Mouse (Mus musculus): ENCODE results near the gene Rbms3. TPM values are rescaled to one million over a fixed set of nuclear protein-coding genes. Genes with fewer than 3 reads are reported as not detected.

The Rbms3 gene
- total RNA-seq, 2 experiments from 2014 or later: 66.4 to 73.5 TPM

- no peak for DNase-seq (ENCODE audit: low spot score in 2 of 2)
Measured at GRCm38 (mm10) chr9:116922561-116922960, 707.2 kb downstream of the Rbms3 start.

DNA sequence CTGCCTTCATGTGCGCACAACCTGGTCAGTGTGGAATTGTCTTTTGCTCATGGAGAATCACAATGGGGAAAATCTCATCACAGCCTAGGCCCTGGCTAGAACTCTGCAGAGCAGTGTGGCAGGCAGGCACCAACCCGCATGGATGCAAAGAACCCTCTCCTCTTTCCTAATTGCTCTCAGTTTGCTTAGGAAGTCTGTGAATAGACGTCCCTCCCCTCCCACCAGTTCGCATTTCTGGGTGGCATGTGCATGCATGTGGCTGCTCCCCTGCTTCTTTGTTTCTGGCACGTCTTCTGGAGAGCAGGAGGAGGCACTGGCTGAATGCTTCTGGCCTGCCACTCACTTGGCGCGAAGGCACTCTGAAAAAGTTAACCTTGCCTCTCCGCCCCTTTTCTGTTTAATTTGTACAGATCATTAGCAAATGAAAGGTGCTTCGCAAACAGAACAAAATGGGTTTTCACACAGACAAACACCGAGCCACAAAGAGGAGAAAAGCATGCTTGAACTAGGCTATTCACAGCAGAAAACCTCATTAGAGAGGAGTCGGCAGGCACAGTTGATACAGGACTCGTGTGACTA, 710.2 kb downstream of the Rbms3 start:
- no peak for DNase-seq (ENCODE audit: low spot score in 2 of 2)

- DNase-seq (ENCODE audit: low spot score in 2 of 2): no peak
Measured at GRCm38 (mm10) chr9:116912493-116912847, 717.2 kb downstream of the Rbms3 start.

GRCm38 (mm10) chr9:116911781-116912492, 717.8 kb downstream of the Rbms3 start:
- DNase-seq (ENCODE audit: low spot score in 2 of 2): no peak

DNA sequence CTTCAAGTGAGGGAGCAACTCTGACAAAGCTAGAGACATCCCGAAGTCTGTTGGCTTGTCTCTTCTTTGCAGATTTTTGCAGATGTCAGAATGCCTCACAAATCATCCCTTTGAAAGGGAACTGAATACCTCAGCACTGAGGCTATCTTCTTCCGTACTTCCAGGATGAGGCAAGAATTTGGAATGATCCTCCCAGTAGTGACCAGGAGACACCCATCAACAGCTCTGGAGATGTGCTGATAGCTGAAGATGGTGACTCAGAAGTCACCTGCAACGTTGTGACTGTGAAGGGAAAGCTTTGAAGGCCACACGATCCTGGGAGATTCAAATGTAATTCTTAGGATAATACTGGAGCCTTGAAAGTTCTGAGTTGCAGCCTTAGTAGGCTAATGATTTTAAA, 720.2 kb downstream of the Rbms3 start:
- no peak for DNase-seq (ENCODE audit: low spot score in 2 of 2)

GRCm38 (mm10) chr9:116906955-116907354, 722.8 kb downstream of the Rbms3 start:
- DNase-seq (ENCODE audit: low spot score in 2 of 2): no peak

GRCm38 (mm10) chr9:116905646-116906045, 724.1 kb downstream of the Rbms3 start:
- DNase-seq (ENCODE audit: low spot score in 2 of 2): no peak

DNA sequence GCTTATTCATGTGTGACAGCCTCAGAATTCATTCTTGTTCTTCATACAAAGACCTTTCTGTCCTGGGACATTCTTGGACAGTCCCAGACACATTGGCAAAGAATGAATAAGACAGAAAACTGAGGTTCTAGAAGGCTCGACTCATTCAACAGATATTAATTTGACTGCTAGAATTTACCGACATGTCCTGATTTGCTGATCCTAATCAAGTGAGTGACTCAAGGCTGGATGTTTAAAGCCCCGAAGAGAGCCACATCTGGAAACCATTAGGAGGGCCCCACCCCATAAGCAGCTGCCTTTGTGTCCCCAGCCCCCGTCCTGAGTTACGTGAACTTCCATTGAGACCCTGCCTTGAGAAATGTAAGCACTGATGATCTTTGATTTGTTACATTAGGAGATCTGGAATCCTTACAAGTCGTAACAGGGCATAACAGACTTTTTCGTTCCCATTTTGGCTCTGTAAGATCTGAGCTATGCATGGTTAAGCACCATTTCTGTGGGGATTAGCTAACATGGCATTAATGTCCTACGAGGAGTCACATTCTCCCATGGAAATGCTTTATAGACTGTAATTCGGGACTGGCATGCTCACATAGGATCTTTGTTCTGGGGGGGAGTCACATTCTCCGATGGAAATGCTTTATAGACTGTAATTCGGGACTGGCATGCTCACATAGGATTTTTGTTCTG, 726.3 kb downstream of the Rbms3 start:
- DNase-seq (ENCODE audit: low spot score in 2 of 2): no peak

DNA sequence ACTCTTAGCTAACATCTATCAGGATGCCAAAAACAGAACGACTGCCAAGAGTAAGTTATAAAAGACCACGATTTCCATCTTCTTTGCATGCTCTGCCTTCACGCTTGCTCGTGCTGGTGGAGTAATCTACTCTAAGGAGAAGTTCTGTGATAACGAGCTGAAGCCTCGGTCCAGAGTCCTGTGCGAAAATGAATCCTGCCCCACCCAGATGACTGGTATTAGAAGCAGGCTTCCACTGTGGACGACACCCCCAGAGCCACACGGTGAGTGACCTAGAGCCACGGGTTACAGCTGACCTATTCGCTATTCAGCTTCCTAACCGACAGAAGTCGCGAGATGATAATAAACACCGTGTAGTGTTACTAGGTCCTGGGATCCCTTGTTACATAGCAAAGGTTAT, 730.3 kb downstream of the Rbms3 start:
- no peak for DNase-seq (ENCODE audit: low spot score in 2 of 2)

GRCm38 (mm10) chr9:116886973-116887680, 742.6 kb downstream of the Rbms3 start:
- DNase-seq (ENCODE audit: low spot score in 2 of 2): no peak

- no peak for DNase-seq (ENCODE audit: low spot score in 2 of 2)
Measured at GRCm38 (mm10) chr9:116885617-116886016, 744.1 kb downstream of the Rbms3 start.

DNA sequence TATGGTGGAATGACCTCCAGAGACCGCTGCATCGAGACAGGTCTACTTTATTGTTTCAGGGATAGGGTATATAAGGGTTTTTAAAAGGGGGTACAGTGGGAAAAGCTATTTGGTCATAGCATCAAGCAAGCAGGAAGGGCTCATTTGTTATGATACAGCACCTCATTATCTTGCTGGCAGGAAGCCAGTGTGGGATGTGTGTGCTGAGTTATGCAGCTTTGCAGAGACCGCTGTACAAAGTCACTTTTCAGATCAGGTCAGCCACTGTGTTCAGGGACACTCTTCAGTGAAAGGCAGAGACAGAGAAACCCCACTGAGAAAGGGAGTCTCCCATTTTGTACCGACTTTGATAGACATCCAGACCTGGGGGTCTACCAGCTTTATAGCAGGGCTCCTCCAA, 749.2 kb downstream of the Rbms3 start:
- no peak for DNase-seq (ENCODE audit: low spot score in 2 of 2)

- no peak for DNase-seq (ENCODE audit: low spot score in 2 of 2)
Measured at GRCm38 (mm10) chr9:116879600-116880457, 749.9 kb downstream of the Rbms3 start.

DNA sequence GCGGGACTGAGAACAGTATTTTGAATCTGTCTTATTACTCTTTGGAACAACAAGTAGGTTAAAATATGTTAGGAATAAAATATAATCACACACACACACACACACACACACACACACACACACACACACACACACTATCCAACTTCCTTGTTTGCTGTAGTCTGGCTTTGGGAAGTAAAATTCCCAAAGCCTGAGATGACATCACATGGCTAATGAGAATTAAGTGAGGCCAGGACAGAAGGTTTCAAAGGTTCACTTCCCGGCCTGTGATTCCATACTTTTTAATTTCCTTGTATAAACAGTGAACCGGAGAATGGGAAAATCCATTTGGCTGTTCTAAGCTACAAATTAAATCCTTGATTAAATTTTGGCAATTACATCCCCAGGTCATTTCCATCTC, 752.9 kb downstream of the Rbms3 start:
- DNase-seq (ENCODE audit: low spot score in 2 of 2): no peak

- DNase-seq (ENCODE audit: low spot score in 2 of 2): no peak
Measured at GRCm38 (mm10) chr9:116873976-116874320, 755.8 kb downstream of the Rbms3 start.

DNA sequence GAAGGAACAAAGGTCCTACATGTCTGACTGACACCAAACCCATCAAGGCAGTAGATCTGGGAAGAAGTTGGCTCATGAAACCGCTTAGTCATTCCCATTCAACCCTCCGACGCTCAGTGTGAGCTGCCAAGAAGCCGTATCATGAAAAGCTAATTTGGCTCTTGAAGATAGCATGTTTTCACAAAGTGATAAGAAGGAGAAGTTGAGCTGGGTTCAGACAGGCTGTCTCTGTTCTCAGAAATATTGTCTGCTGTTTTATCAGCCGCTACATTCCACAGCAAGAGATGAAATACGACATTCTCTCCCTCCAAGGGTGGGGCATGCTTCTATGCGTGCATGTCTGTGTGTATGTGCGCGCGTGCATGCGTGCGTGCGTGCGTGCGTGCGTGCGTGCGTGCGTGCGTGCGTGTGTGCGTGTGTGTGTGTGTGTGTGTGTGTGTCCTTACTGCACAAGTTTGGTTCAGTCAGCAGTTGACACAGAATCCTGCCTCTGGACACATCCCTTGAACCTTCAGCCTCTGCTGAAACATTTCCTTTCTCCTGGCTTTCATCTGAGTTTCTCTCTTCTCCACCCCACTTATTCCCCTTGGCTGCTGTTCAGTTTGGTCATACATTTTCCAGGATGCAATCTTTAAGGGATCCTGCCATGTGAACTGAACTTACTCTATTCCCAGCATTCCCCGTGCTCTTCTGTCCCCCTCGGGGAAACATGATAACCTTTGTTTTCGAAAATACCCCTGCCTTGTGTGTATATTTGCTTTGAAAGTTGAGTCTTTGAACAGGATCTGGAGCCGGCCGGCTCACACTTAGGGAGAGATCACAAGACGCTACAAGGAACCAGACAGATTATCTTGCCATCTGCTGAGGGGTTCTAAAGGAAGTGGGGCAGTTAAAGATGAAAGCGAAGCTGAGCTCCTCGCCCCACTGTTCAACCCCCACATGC, 756.4 kb downstream of the Rbms3 start:
- DNase-seq (ENCODE audit: low spot score in 2 of 2): no peak

GRCm38 (mm10) chr9:116872346-116872745, 757.4 kb downstream of the Rbms3 start:
- no peak for DNase-seq (ENCODE audit: low spot score in 2 of 2)

DNA sequence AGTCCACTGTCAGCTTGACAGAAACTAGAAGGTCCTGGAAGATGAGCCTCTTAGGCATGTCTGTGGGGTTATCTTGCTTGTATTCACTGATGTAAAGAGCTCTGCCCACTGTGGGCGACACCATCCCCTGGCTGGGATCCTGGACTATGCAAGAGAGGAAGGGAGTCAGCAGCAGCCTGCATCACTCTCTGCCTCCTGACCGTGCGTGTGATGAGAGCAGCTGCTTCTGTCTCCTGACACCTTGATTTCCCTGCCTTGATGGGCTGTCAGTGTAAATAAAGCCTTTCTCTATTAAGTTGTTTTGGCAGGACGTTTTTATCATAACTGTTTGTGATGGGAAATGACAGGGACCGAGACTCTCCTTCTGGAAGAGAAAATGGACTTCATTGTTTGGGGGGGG, 758.1 kb downstream of the Rbms3 start:
- no peak for DNase-seq (ENCODE audit: low spot score in 2 of 2)

DNA sequence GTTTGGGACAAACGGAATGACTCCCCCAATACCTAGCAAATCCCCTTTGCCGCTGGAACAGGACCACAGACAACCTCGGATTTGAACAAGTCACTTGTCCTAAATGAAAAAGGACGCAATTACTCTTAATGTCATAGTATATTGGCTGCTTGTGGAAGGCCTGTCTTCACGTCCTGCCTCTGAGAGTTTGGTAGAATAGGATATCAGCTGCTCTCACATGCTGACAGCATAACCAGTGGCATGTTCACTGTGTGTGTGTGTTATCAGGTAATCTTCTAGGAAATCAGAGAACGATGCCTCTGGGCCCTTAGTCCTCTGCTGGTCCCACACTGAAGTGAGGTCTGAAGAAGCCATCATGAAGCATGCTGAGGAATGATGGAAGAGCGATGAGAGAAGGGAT, 763.7 kb downstream of the Rbms3 start:
- DNase-seq (ENCODE audit: low spot score in 2 of 2): no peak

GRCm38 (mm10) chr9:116863626-116864025, 766.1 kb downstream of the Rbms3 start:
- DNase-seq (ENCODE audit: low spot score in 2 of 2): no peak
